In genomic region chr3:145938405-145939349, GRCm38 (mm10) we compare ENCODE assay signal across 8 mouse cellular contexts. TPM values are rescaled to one million over a fixed set of nuclear protein-coding genes. Genes with fewer than 3 reads are reported as not detected.
DNase-seq lines count a peak whose midpoint lies in the region; ATAC-seq lines count a peak whose summit lies in the region.

No protein-coding gene starts in this region.

- H3K4me3 ChIP-seq in heart, embryonic 13.5 days, result peak overlapping the region; percentile 99
- peak overlapping the region; percentile 99 for H3K4me3 ChIP-seq in embryonic facial prominence, embryonic 11.5 days (ENCODE audit: low read depth, low read length)
- H3K4me3 ChIP-seq in intestine, embryonic 14.5 days (ENCODE audit: low read depth, low read length), result peak overlapping the region; percentile 93

- H3K36me3 ChIP-seq in heart, embryonic 13.5 days, result peaks cover 49% of the 10 kb centered on the region
- H3K36me3 ChIP-seq in embryonic facial prominence, embryonic 11.5 days (replicated peaks; ENCODE audit: control insufficient read depth, insufficient read depth, low read depth, low read length), result no peaks in the 10 kb centered on the region; the same call in 1 of the 2 replicates
- peaks cover 45% of the 10 kb centered on the region for H3K36me3 ChIP-seq in intestine, embryonic 14.5 days (ENCODE audit: control insufficient read depth, insufficient read depth, low read length)

- peaks cover 39% of the 10 kb centered on the region for H3K4me1 ChIP-seq in heart, embryonic 13.5 days
- H3K4me1 ChIP-seq in embryonic facial prominence, embryonic 11.5 days (ENCODE audit: control insufficient read depth, insufficient read depth, low read length), result no peaks in the 10 kb centered on the region
- H3K4me1 ChIP-seq in intestine, embryonic 14.5 days (replicated peaks; ENCODE audit: control insufficient read depth, insufficient read depth, low read length), result peaks cover 16% of the 10 kb centered on the region

- H3K9me3 ChIP-seq in heart, embryonic 13.5 days, result no peaks in the 10 kb centered on the region
- H3K9me3 ChIP-seq in embryonic facial prominence, embryonic 11.5 days (replicated peaks; ENCODE audit: control insufficient read depth, low read length), result no peaks in the 10 kb centered on the region
- H3K9me3 ChIP-seq in intestine, embryonic 14.5 days (ENCODE audit: control insufficient read depth, low read length), result no peaks in the 10 kb centered on the region

- H3K27ac ChIP-seq in heart, embryonic 13.5 days (replicated peaks), result peak overlapping the region; percentile 68; the same call in 1 of the 2 replicates
- H3K27ac ChIP-seq in embryonic facial prominence, embryonic 11.5 days (replicated peaks; ENCODE audit: low read depth, low read length), result peak overlapping the region; percentile 43; the same call in 1 of the 2 replicates
- H3K27ac ChIP-seq in intestine, embryonic 14.5 days (ENCODE audit: low read depth), result peak overlapping the region; percentile 62; the same call in 1 of the 2 replicates

- DNase-seq in heart, adult 9 months (ENCODE audit: low spot score in 2 of 2), result no peak
- peak; percentile 22 for DNase-seq in MEL-GATA-1-ER (ENCODE audit: extremely low read depth, low read depth)
- DNase-seq in embryonic facial prominence, embryonic 11.5 days (ENCODE audit: low spot score), result no peak
- DNase-seq in intestine, embryonic 14.5 days (ENCODE audit: low spot score), result peak; percentile 66
- peak; percentile 35 for DNase-seq in mesoderm, embryonic 11.5 days (ENCODE audit: low read depth, low spot score)
- DNase-seq in urinary bladder, postnatal 4 days (ENCODE audit: low spot score in 2 of 2), result no peak
- no peak for DNase-seq in natural killer cell, adult 2 months (ENCODE audit: low spot score in 2 of 2)

- ATAC-seq in heart, embryonic 13.5 days (ENCODE audit: extremely low read depth, insufficient number of reproducible peaks, low FRiP score, low TSS enrichment), result no peak
- no peak for ATAC-seq in embryonic facial prominence, embryonic 11.5 days (replicated peaks; ENCODE audit: insufficient number of reproducible peaks, low FRiP score, low TSS enrichment, low read depth)
- peak; percentile 24 for ATAC-seq in intestine, embryonic 14.5 days (replicated peaks; ENCODE audit: low FRiP score, low TSS enrichment, low read depth)

- no peaks in the 10 kb centered on the region for H3K27me3 ChIP-seq in heart, embryonic 13.5 days (replicated peaks)
- no peaks in the 10 kb centered on the region for H3K27me3 ChIP-seq in embryonic facial prominence, embryonic 11.5 days (ENCODE audit: control insufficient read depth, insufficient read depth, low read length)
- H3K27me3 ChIP-seq in intestine, embryonic 14.5 days (replicated peaks; ENCODE audit: control insufficient read depth, insufficient read depth, low read length), result no peaks in the 10 kb centered on the region

- H3K4me2 ChIP-seq in heart, embryonic 13.5 days, result peak overlapping the region; percentile 89
- H3K4me2 ChIP-seq in embryonic facial prominence, embryonic 11.5 days (ENCODE audit: low read depth, low read length), result peak overlapping the region; percentile 69
- H3K4me2 ChIP-seq in intestine, embryonic 14.5 days (ENCODE audit: low read length), result peak overlapping the region; percentile 79

- H3K9ac ChIP-seq in heart, embryonic 13.5 days, result peak overlapping the region; percentile 98
- H3K9ac ChIP-seq in embryonic facial prominence, embryonic 11.5 days (replicated peaks; ENCODE audit: low read length), result peak overlapping the region; percentile 87
- peak overlapping the region; percentile 89 for H3K9ac ChIP-seq in intestine, embryonic 14.5 days (ENCODE audit: low read length)

- 19% methylated on average over 41 of the region's 50 CpGs for WGBS in heart, embryonic 13.5 days
- 22% methylated on average over 47 of the region's 50 CpGs for WGBS in embryonic facial prominence, embryonic 11.5 days
- WGBS in intestine, embryonic 14.5 days, result 21% methylated on average over 41 of the region's 50 CpGs

RNA-seq across cellular contexts. Expression of gene 2410004B18Rik, which starts 0.9 kb away (rescaled TPM):
- 35.4 and 44.6 TPM in 2 replicates for polyA plus RNA-seq in heart, embryonic 13.5 days (2015; fragmentation: Nextera tagmentation; extraction: Ambion mirVana)
- 57.8 and 70.0 TPM in 2 replicates for polyA plus RNA-seq in embryonic facial prominence, embryonic 11.5 days (2014; fragmentation: Nextera tagmentation; extraction: Ambion mirVana)
- polyA plus RNA-seq in intestine, embryonic 14.5 days (2014; fragmentation: Nextera tagmentation; extraction: Ambion mirVana), result 46.2 and 50.7 TPM in 2 replicates

RNA-seq across cellular contexts. Expression of gene Bcl10, which starts 16.1 kb away (rescaled TPM):
- 35.1 and 36.0 TPM in 2 replicates for polyA plus RNA-seq in heart, embryonic 13.5 days (2015; fragmentation: Nextera tagmentation; extraction: Ambion mirVana)
- 59.5 and 61.5 TPM in 2 replicates for polyA plus RNA-seq in embryonic facial prominence, embryonic 11.5 days (2014; fragmentation: Nextera tagmentation; extraction: Ambion mirVana)
- polyA plus RNA-seq in intestine, embryonic 14.5 days (2014; fragmentation: Nextera tagmentation; extraction: Ambion mirVana), result 52.9 and 53.5 TPM in 2 replicates

RNA-seq across cellular contexts. Expression of gene Syde2, which starts 49.0 kb away (rescaled TPM):
- 4.8 and 5.4 TPM in 2 replicates for polyA plus RNA-seq in heart, embryonic 13.5 days (2015; fragmentation: Nextera tagmentation; extraction: Ambion mirVana)
- polyA plus RNA-seq in embryonic facial prominence, embryonic 11.5 days (2014; fragmentation: Nextera tagmentation; extraction: Ambion mirVana), result 1.9 and 2.0 TPM in 2 replicates
- polyA plus RNA-seq in intestine, embryonic 14.5 days (2014; fragmentation: Nextera tagmentation; extraction: Ambion mirVana), result 3.9 TPM in 2 replicates

Comparison
In these comparisons a context has a peak if more than half of its experiments do, and no peak if none do; other contexts are left out.
1. DNase-seq: peak in MEL-GATA-1-ER (single experiment), intestine, embryonic 14.5 days (single experiment) and mesoderm, embryonic 11.5 days (single experiment); none in heart, adult 9 months (0 of 2), embryonic facial prominence, embryonic 11.5 days (single experiment), urinary bladder, postnatal 4 days (0 of 2) and natural killer cell, adult 2 months (0 of 2).
2. Peak in every context shown above with its lines, with median percentiles within 50 percentile points of each other: H3K27ac ChIP-seq, H3K4me2 ChIP-seq, H3K4me3 ChIP-seq and H3K9ac ChIP-seq.